Mouse (Mus musculus): ENCODE results near the gene Utp6.

The Utp6 gene

DNA sequence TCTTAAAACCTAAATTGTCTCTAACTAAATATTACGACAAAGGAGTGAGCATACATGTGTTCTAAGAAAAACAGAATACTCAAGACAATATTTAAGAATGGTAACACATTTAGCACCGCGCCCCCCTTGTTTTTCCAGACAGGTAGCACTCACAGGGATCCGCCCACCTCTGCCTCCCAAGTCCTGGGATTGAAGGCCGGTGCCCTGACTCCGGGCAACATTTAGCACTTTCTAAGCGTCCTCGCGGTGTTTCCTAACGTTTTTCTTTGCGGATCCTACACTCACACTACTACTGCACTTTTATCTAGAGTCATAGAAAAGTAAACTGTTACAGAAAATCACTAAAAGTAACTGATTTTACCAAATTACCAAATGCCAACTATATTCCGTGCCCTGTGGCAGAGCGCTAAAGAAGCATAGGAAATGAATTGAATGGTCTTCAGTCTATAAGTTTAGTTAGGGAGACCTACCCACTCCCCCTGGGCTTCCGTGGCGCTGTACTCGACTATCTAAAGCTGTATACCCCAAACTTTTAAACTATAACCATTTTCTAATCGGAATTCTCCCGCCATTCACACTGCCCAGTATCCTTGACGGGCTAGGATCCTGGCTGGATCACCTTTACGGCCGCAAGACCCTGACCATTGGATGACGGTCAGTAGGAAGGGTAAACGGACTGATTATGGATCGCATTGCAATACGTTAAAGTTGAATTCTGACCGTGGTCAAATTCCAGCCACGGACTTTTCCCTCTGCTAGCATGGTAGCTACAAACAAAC, 655 bp downstream of the Utp6 start:
- DNase-seq: peak; percentile 37

DNA sequence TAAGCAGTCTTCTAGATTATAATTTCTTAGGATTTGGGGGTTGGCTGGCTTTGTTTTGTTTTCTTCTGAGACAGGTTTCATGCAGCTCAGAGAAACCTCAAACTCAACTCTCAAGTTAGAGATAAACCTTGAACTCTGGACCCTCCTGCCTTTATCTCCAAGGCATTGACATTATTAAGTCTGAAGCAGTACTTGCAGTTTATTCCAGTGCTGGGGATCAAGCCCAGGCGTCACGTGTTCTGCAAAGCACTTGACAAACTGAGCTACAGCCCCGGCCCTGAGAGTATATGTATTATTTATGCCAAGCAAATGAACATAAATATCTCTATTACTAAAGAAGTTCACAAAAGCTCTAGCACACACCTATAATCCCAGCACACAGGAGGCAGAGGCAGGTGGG, 14.9 kb downstream of the Utp6 start:
- no peak for DNase-seq

GRCm38 (mm10) chr11:79943601-79944000, 18.6 kb downstream of the Utp6 start:
- no peak for DNase-seq

GRCm38 (mm10) chr11:79943136-79943535, 19.1 kb downstream of the Utp6 start:
- DNase-seq: no peak

- DNase-seq: no peak
Measured at GRCm38 (mm10) chr11:79935766-79936165, 26.4 kb downstream of the Utp6 start.

- DNase-seq: no peak
Measured at GRCm38 (mm10) chr11:79922766-79923165, 39.4 kb downstream of the Utp6 start.

DNA sequence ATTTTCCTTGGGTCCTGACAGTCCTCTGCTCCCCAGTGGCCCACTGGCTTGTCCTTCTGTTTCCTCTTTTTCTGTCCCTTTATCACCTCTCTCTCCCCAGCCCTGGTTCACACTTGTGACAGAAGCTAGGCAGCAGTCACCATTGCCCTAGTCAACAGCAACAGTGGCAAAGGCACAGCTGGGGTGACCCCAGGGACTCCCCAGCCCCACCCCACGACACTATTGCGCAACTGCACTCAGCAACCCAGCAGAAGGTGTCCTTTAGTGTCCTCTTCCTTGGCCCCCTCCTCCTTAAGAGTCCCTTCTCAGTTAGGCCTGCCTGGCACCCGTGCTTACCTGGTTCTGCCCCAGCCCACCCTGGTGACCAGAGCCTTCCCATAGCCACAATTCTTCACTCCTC, 40.0 kb downstream of the Utp6 start:
- no peak for DNase-seq

- DNase-seq: no peak
Measured at GRCm38 (mm10) chr11:79920505-79921025, 41.6 kb downstream of the Utp6 start.

DNA sequence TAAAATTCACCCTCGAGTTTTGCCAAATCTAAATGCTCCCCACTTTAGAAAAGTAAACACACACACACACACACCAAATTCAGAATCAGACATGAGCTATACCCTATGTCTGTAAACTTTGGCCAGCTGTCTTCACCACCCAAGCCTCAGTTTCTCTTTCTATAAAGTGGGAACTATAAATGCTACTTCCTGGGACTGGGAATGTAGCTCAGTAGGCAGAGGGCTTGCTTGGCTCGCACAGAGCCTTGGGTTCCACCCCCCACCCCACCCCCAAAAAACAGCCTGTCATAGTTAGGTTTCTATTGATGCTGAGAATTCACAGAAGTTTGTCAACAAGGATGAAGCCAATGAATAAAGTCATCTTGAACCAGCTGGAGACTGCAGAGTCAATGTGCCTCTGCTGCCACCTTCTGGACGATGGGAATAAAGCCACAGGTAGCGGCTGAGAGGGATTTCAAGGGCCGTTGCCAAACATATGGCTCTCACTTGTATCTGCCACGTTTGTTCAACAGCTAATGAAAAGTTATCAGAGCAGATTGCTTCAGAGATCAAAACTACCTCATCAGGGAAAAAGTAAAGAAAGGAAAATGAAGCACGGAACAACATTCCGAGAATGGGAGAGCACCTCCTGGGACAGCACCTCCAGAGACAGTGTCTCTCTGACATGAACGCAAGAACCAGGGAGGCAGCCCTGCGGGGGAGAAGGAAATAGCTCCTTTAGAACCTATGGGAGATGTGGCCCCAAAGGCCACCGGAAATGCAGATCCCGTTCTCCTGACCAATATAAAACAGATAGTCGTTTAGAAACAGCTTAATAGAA, 42.3 kb downstream of the Utp6 start:
- DNase-seq: peak; percentile 92

DNA sequence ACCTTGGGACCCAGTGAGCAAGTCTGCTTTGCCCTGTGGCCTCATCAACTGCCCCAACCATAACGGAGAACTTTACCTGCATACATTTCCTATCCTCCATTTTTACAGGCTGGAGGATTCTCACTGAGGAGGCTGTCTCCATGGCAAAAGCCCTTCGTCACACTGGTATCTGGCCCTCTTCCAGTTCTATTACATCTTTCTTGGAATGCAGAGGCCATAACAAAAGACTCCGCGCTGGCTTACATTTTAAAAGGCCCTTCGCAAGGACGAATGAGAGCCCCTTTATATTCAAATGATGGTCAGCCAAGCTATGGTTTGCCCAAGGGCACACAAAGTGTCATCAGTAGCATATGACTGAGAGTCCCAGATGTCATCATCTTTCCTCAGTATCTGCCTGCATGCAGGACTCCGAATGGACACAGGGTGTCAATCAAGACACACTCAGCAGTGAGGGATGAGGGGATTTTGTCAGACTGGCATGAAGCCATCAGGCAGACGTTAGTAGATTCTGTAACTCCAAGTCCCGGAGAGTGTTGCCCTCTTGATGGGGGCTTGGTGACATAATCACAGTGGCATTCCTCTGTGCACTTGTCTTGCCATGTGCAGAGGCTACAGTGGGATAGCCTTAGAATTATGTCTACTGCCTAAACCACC, 46.4 kb downstream of the Utp6 start:
- no peak for DNase-seq

- peak; percentile 33 for DNase-seq
Measured at GRCm38 (mm10) chr11:79908600-79909483, 53.3 kb downstream of the Utp6 start.

DNA sequence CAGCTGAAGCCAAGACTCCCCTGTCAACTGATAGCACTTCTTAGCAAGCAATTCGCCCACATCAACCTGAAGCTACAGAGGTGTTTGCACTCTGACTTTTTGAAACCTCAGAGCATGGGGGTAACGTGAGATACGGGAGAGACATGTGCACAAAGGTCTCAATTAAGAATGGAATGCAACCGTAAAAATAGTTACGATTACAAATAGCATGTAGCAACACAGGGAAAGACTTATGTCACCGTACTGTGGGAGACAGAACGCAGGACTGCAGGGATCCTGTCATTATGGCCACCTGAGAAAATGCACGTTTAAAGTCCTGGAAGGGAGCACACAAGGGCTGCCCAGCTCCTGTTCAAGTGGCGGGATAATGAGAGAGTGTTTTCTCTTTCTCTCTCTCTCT, 55.3 kb downstream of the Utp6 start:
- no peak for DNase-seq

- no peak for DNase-seq
Measured at GRCm38 (mm10) chr11:79902881-79903481, 59.2 kb downstream of the Utp6 start.

DNA sequence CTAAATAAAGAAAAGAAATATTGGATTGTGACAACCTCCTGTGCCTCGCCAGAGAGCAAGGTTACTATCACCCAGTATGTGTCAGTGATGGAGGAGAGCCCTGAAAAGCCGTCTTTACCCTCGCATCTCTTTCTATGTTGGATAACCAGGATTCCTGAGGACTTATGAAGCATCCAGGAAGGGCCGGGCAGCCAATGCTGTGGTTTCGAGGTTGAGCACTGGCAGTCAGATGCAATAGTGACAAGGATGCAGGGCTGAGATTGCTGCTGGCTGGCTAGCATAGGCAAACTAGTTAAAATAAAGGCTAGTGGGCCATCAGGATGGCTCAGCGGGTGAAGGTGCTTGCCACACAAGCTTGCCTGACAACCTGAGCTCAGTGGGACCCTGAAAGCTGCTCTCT, 61.0 kb downstream of the Utp6 start:
- no peak for DNase-seq

- no peak for DNase-seq
Measured at GRCm38 (mm10) chr11:79892259-79892658, 69.9 kb downstream of the Utp6 start.

GRCm38 (mm10) chr11:79890822-79891221, 71.4 kb downstream of the Utp6 start:
- DNase-seq: no peak

- no peak for DNase-seq
Measured at GRCm38 (mm10) chr11:79886961-79887360, 75.2 kb downstream of the Utp6 start.

GRCm38 (mm10) chr11:79886395-79886794, 75.8 kb downstream of the Utp6 start:
- DNase-seq: no peak

- peak; percentile 57 for DNase-seq
Measured at GRCm38 (mm10) chr11:79885713-79886393, 76.3 kb downstream of the Utp6 start.

DNA sequence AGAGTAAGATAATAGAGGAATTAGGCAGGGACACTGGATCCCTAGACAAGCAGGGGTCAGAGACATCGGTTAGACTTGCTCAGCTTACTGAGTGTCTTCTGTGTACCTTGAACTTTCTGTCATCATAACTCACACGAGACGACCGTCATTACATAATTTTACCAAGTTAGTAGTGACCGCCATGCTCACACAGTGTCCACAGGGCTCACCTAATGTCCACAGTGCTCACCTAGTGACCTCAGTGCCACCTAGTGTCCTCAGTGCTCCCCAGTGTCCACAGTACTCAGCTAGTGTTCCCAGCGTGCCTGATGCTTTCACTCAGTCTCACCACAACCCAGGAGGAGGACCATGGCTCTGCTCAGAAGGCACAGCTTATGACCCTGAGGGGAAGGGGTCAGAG, 77.4 kb downstream of the Utp6 start:
- DNase-seq: no peak
